Mouse (Mus musculus) C2C12 (cell line): ENCODE measurements around the gene Auts2. TPM values are rescaled to one million over a fixed set of nuclear protein-coding genes. Genes with fewer than 3 reads are reported as not detected.

Source experiments
- H3K27me3 ChIP-seq: one replicate; pipeline ENCODE4 v1.6.1; 2011; ENCODE audit not compliant: control insufficient read depth, insufficient read depth, insufficient read length
- H3K36me3 ChIP-seq: one replicate; pipeline ENCODE4 v1.6.1; 2011; ENCODE audit not compliant: control insufficient read depth, insufficient read depth
- H3K4me3 ChIP-seq: one replicate; pipeline ENCODE4 v1.5.1; 2011; ENCODE audit warnings: mild to moderate bottlenecking, control low read depth; ENCODE audit not compliant: poor library complexity, insufficient read depth, severe bottlenecking
- H3K79me2 ChIP-seq: one replicate; pipeline ENCODE4 v1.6.1; 2011; ENCODE audit not compliant: control insufficient read depth, insufficient read depth
- H3K79me3 ChIP-seq: one replicate; pipeline ENCODE4 v1.6.1; 2011; ENCODE audit warnings: low read depth, control low read depth
- H3ac ChIP-seq: one replicate; pipeline ENCODE3; 2011; ENCODE audit warnings: low read depth; ENCODE audit not compliant: control insufficient read depth, insufficient read length
- CEBPB ChIP-seq: IDR thresholded peaks from one replicate; pipeline ENCODE4 v1.6.1; 2011; ENCODE audit warnings: low read depth, mild to moderate bottlenecking, control low read depth, moderate library complexity
- CTCF ChIP-seq: IDR thresholded peaks from one replicate; pipeline ENCODE4 v1.5.1; 2011; ENCODE audit not compliant: control insufficient read depth, insufficient read depth, insufficient read length
- FOSL1 ChIP-seq: IDR thresholded peaks from one replicate; pipeline ENCODE4 v1.8.0; 2011; ENCODE audit warnings: mild to moderate bottlenecking, low read length; ENCODE audit not compliant: poor library complexity, insufficient read depth, severe bottlenecking
- MAX ChIP-seq: IDR thresholded peaks from one replicate; pipeline ENCODE4 v1.6.1; 2011; ENCODE audit warnings: mild to moderate bottlenecking, control low read depth
- MYOD1 ChIP-seq: IDR thresholded peaks from one replicate; pipeline ENCODE4 v1.6.1; 2011; ENCODE audit warnings: low read depth; ENCODE audit not compliant: control insufficient read depth, insufficient read length
- MYOG ChIP-seq: IDR thresholded peaks from one replicate; pipeline ENCODE4 v1.6.1; 2011; ENCODE audit not compliant: control insufficient read depth, insufficient read length; ENCODE audit errors: extremely low read depth
- USF1 ChIP-seq: IDR thresholded peaks from one replicate; pipeline ENCODE4 v1.6.1; 2011; ENCODE audit warnings: low read depth, mild to moderate bottlenecking, control low read depth, moderate library complexity
- polyA plus RNA-seq: library from polyadenylated mRNA; unstranded; fragments of >200 nt; fragmentation: generic; extraction: Trizol; gene quantifications from one replicate; pipeline ENCODE4 v1.2.1, GENCODE M21; 2012; ENCODE audit warnings: missing spikeins

The Auts2 gene
- polyA plus RNA-seq, 1 experiment: 8.4 TPM

DNA sequence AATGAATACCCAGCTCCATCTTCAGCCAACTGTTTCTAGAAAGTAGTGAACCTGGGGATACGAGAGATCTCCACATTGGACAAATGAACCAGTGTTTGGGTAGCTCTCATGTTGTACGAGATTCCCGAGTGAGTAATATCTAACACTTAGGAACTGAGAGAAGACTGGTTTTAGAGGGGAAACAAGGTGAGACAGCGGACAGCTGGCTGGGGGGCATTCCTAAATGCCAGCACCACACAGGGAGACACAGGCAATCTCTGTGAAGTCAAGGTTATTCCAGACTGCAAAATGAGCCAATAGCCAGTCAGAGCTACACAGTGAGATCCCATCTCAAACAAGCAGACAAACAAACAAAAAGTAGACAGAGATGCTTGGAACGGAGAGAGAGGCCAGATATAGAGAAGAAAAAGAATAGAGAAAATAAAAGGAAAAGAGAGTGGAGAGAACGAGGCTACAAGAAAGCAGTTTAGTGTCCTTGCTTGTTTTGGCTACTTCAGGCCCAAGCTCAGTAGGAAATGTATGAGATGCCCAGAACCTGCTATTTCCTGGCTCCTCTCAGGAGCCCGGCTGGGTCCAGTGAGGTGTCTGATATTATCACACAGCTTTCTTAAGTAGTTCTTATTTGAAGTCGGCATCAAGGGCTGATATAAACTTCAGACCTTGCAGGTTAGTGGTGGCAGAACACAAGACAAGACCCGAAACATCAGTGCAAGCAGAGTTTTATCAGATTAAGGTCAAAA, 224.9 kb downstream of the Auts2 start:
- no peak overlapping the region for H3K4me3 ChIP-seq
- no peaks in the 10 kb centered on the region for H3K36me3 ChIP-seq
- H3K79me2 ChIP-seq: no peaks in the 10 kb centered on the region
- no peaks in the 10 kb centered on the region for H3K79me3 ChIP-seq
- no peaks in the 10 kb centered on the region for H3K27me3 ChIP-seq
- no peak for TF ChIP-seq MYOG
- no peak for TF ChIP-seq USF1
- no peak for TF ChIP-seq FOSL1
- no peak overlapping the region for H3ac ChIP-seq

DNA sequence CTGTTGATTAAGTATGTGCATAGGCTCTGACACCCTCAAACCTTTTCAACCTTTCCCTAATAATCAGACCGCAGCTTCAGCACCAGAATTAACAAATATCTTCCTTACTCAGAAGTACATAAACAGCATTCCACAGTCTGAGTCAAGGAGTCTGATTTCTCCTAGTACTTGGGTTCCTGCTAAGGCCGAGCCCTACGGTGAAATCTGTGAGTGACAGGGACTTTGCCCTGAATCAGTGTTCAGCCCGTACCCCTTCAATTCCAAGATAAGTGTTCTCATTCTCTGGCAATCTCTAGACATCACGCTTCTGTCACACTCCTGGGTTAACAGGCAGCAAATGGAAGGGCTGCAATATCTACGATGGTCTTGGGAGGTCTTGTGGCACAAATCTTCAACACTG, 226.2 kb downstream of the Auts2 start:
- Histone ChIP-seq H3K79me3 (no peaks in the 10 kb centered on the region), H3K79me2 (no peaks in the 10 kb centered on the region), H3K4me3 (no peak overlapping the region), H3K27me3 (no peaks in the 10 kb centered on the region), H3K36me3 (no peaks in the 10 kb centered on the region), H3ac (no peak overlapping the region)
- no peak for TF ChIP-seq MAX
- TF ChIP-seq FOSL1: no peak
- TF ChIP-seq CEBPB: no peak
- TF ChIP-seq USF1: no peak

DNA sequence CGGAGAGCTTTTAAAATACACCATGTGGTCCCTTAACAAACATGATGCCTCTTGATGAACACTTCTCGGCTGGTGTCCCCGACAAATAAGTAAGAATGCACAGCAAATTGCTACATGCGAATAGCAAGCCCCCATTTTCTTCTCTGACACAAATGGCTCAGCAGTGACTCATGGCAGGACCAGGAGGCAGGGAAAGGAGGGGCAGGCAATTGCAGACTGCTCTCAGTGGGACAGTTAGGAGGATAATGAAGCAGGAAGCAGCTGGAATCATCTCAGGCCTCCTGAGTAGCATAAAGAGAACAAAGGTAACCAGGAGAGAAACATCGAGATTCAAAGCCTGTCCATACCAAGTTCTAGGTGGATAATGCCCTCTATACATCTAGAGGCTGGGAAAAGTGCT, 228.8 kb downstream of the Auts2 start:
- TF ChIP-seq FOSL1 (no peak), USF1 (no peak), CTCF (no peak), MAX (no peak), CEBPB (no peak), MYOD1 (no peak), MYOG (no peak)
- no peaks in the 10 kb centered on the region for H3K79me3 ChIP-seq
- no peaks in the 10 kb centered on the region for H3K36me3 ChIP-seq
- no peaks in the 10 kb centered on the region for H3K79me2 ChIP-seq
- H3ac ChIP-seq: no peak overlapping the region
- H3K27me3 ChIP-seq: no peaks in the 10 kb centered on the region
- H3K4me3 ChIP-seq: no peak overlapping the region

DNA sequence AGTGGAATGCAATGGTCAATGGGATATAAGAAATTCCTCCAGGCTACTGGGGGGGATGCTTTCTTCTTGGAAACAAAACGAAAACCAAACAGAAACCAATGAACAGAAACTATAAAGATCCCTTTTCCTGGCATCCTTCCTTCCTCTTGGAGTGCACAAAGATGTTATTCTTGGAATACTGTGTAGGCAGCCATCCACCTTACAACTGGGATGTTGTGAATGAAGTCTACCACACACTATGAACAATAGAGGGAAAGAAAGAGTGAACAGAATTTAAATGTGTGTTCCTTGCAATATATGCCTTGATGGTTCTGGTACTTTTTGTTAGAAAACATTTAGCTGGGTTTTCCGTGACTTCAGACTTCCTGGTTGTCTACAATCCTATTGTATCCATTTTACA, 236.1 kb downstream of the Auts2 start:
- Histone ChIP-seq H3ac (no peak overlapping the region), H3K79me3 (no peaks in the 10 kb centered on the region), H3K27me3 (no peaks in the 10 kb centered on the region), H3K4me3 (no peak overlapping the region), H3K36me3 (no peaks in the 10 kb centered on the region), H3K79me2 (no peaks in the 10 kb centered on the region)
- TF ChIP-seq MAX: no peak
- no peak for TF ChIP-seq MYOG
- TF ChIP-seq CTCF: no peak
- TF ChIP-seq USF1: no peak
- no peak for TF ChIP-seq MYOD1
- TF ChIP-seq FOSL1: no peak
- TF ChIP-seq CEBPB: no peak

DNA sequence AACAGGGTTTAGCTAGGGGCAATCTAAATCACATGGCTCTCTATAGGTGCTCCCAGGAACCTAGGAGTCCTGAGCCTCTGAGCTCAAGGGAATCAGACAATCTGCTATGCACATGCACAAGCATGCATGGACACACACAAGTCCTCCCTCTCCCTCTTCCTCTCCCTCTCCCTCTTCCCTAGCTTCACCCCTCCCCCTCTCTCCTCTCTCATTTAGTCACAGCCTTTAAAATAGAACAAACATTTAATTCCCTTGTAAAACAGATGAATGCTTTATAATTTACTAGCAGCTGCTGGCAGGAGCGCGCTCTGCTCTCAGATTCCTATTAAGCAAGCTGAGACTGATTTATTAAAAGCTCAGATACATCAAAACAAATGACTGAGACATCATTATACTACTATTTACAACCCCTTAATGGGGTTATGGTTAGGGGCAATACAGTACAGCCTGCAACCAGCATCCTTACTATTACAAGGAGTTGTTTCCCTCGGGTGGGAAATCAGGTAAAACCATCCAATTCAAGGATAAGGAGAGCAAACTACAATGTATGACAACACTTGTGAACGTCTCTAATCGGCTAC, 237.7 kb downstream of the Auts2 start:
- H3K79me3 ChIP-seq: no peaks in the 10 kb centered on the region
- H3K36me3 ChIP-seq: no peaks in the 10 kb centered on the region
- H3ac ChIP-seq: no peak overlapping the region
- H3K27me3 ChIP-seq: no peaks in the 10 kb centered on the region
- no peaks in the 10 kb centered on the region for H3K79me2 ChIP-seq
- TF ChIP-seq CEBPB: no peak
- no peak for TF ChIP-seq FOSL1
- no peak for TF ChIP-seq MYOG
- H3K4me3 ChIP-seq: no peak overlapping the region

DNA sequence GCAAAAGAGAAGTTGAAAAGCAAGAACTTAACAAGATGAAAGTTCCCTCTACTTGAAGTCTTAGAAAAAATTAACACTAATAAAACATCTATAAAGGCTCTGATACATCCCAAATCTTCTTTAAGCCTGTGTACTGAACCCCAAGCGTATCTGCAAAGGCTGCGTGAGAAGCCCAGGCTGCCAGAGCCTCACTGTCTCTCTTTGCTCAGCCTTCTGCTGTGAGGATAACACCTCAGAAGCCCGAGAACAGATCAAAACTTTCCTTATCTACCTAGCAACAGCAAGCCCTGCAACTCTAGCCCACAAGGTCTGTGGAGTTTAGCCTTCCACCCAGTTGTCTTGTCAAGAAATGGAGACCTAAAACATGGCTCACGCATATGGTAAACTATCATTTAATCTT, 240.4 kb downstream of the Auts2 start:
- TF ChIP-seq USF1 (no peak), FOSL1 (no peak), MYOD1 (no peak), CEBPB (no peak), CTCF (no peak), MAX (no peak), MYOG (no peak)
- Histone ChIP-seq H3K4me3 (no peak overlapping the region), H3K27me3 (no peaks in the 10 kb centered on the region), H3K79me2 (no peaks in the 10 kb centered on the region), H3K79me3 (no peaks in the 10 kb centered on the region), H3K36me3 (no peaks in the 10 kb centered on the region), H3ac (no peak overlapping the region)

DNA sequence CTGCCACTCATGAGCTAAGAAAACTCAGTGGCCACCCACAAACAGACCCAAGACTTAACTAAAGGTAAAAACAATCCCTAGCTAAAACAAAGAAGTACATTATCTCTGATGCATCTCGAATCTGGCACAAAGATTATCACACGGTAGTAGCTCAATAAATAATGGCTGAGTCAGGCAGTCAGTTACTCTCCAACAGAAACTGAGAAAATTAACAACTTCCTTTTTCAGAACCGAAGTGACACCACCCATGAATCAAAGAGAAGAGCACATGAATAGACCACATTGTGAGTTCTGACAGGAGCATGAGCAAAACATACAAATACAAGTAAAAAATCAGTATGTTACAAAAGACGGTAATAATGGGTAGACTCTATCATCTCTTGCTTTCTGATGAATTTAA, 242.3 kb downstream of the Auts2 start:
- no peak overlapping the region for H3ac ChIP-seq
- no peaks in the 10 kb centered on the region for H3K36me3 ChIP-seq
- H3K27me3 ChIP-seq: no peaks in the 10 kb centered on the region
- no peaks in the 10 kb centered on the region for H3K79me3 ChIP-seq
- no peak overlapping the region for H3K4me3 ChIP-seq
- TF ChIP-seq FOSL1: no peak
- TF ChIP-seq USF1: no peak
- TF ChIP-seq CTCF: no peak
- no peak for TF ChIP-seq CEBPB
- TF ChIP-seq MYOG: no peak
- no peak for TF ChIP-seq MAX
- no peak for TF ChIP-seq MYOD1
- H3K79me2 ChIP-seq: no peaks in the 10 kb centered on the region
